Mouse (Mus musculus): ENCODE measurements around the gene Arrdc1.
A peak's percentile ranks its signal among the peaks of the same experiment; 100 is the strongest.
"Not testable (repeated sequence)": the region's sequence is repeated elsewhere in the genome, so short reads cannot be mapped to it uniquely, and the experiment has no call there.

Arrdc1 gene

DNA sequence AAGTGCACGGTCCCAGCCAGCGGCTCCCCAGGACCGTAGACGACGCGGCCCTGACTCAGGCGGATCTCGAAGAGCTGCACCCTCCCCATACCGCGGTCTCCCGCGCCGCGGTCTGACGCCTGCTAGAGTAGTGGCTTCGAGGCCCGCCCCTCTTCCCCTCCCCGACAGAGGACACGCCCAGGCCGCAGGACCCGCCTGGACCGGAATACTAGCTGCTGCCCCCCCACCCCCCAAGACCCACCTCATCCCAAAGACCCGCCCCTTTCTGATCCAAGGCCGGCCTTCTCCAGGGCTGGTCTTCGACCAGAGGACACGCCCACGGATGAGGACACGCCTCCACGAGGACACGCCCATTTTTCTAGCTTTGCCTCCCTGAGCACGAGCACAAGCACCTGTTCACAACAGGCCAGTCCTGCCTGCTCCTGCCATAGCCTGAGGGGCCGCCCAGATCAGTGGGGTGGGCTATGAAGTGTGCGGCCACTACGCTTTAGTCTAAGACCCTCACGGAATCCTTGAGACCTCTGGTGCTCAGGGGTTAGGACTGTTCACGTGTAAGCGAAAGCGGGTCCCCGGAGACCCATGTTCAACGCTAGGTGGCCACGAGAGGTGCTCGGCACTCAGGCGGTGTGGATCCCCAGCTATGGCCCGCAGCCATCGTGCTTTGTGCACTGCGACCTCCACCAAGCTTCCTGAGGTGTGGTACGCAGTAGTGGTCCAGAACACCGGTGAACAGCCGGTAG is at the start of gene Arrdc1:
TSS of gene Arrdc1 (minus strand) at position 196 of the 740 bp plus-strand sequence.
- peak; percentile 50 to 65 for DNase-seq (ENCODE audit: low spot score in 2 of 2)

- no peak for DNase-seq (ENCODE audit: low spot score in 2 of 2)
These were observed 41.9 kb upstream of the Arrdc1 start for GRCm38 (mm10) chr2:24976960-24977359.

- DNase-seq (ENCODE audit: low spot score in 2 of 2): peak; percentile 19 to 55
These were observed 40.7 kb upstream of the Arrdc1 start, which contains the start of gene Pnpla7 for GRCm38 (mm10) chr2:24975704-24976297. Gene Pnpla7 (plus strand): TSS chr2:24976033.

- peak; percentile 85 to 94 for DNase-seq (ENCODE audit: low spot score in 2 of 2)
These were observed 40.1 kb upstream of the Arrdc1 start, which contains the start of gene Mrpl41 for GRCm38 (mm10) chr2:24974906-24975703. Gene Mrpl41 (minus strand): TSS chr2:24975098.

GRCm38 (mm10) chr2:24974452-24974851 is 39.4 kb upstream of the Arrdc1 start:
- peak in 1 of 2 experiments; percentile 15 for DNase-seq (ENCODE audit: low spot score in 2 of 2)

DNA sequence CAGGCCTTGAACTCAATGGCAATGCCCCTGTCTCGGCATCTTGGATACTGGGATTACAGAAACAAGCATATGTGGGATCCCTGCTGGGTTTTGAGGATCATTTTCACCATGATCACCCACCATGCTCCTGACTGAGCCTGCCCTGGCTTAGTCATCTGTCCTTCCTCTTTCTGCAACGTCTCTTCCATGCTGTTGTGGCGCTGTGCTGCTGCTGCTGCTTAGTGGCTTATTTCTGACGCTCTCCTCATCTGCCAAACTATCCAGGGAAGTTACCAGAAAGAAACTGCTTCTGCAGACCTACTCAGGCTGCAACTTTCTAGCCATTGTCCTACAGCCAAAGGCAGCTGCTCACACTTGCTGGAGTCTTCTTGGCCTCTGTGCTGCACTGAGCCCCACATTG is 35.3 kb upstream of the Arrdc1 start:
- DNase-seq (ENCODE audit: low spot score in 2 of 2): no peak

DNA sequence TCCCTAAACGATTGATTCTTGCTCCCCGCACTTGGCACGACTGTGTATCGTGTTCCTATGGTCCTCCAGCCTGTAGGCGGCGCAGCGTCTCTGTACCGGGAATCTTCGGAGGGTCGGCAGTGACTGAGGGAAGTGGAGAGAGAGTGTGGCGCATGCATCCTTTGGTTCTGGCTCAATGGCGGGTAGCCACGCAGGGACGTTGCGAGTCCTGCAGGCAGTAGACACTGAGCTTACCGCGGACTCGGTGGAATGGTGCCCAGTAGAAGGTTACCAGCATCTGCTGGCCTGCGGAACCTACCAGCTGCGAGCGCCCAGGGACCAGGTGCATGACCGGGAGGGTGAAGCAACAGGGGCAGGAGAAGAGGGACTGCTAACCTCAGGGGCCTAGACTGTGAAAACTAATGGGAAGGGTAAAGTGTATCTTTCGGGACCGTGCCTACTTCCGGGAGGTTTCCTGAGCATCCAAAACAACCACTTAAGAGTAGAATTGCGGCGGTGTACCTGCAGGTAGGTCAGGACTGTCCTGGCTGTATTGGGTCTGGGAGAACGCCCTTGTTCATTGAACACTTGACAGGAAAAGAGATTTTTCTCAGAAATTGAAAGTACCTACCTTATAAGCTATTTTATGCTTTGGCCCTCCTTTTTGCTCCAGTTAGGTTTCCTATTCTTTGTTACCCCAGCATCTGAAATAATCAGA is 27.4 kb upstream of the Arrdc1 start, which contains the start of gene Dph7:
TSS of gene Dph7 (plus strand) at position 97 of the 697 bp plus-strand sequence.
- peak; percentile 79 to 88 for DNase-seq (ENCODE audit: low spot score in 2 of 2)

- no peak for DNase-seq (ENCODE audit: low spot score in 2 of 2)
These were observed 25.9 kb upstream of the Arrdc1 start for GRCm38 (mm10) chr2:24960910-24961309.

- DNase-seq (ENCODE audit: low spot score in 2 of 2): no peak
These were observed 17.5 kb upstream of the Arrdc1 start for GRCm38 (mm10) chr2:24952537-24953055.

GRCm38 (mm10) chr2:24950189-24950535 is 15.1 kb upstream of the Arrdc1 start:
- DNase-seq (ENCODE audit: low spot score in 2 of 2): no peak

DNA sequence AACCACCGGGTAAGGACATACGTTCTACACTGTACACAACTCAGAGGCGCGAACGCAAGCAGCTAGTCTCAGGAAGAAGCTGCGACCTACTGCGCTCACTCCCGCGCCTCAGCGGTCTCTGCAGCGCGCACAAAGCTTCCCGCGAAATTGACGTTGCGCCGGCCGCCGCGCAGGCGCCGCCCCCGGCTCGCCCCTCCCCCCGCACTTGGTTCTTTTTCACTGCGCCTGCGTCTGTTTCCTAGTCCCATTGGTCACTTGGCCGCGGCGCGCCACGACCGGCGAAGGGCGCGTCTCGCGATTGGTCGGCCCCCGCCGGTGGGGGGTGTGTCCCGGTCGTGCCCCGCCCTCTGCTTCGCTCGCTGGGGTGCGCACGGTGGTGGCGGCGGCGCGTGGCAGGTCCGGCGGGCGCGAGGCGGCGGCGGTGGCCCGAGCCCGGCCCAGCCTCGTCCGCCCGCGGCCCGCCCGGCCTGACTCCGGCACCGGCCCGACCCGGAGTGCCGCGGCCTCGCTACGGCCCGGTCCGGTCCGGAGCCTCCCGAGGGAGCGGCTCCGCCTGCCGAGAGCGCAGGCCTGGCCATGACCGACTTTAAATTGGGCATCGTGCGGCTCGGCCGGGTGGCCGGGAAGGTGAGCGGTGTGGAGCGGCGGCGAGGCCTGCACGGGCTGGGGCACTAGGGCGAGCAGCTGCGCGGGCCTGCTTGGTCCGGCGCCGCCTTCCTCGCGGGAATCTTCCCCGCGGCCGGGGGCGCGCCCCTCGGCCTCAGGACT is 14.6 kb upstream of the Arrdc1 start, which contains the start of gene Zmynd19:
TSS of gene Zmynd19 (plus strand) at position 372 of the 768 bp plus-strand sequence.
- peak; percentile 97 for DNase-seq (ENCODE audit: low spot score in 2 of 2)

GRCm38 (mm10) chr2:24944304-24944703 is 9.3 kb upstream of the Arrdc1 start:
- not testable (repeated sequence) for DNase-seq (ENCODE audit: low spot score in 2 of 2)

DNA sequence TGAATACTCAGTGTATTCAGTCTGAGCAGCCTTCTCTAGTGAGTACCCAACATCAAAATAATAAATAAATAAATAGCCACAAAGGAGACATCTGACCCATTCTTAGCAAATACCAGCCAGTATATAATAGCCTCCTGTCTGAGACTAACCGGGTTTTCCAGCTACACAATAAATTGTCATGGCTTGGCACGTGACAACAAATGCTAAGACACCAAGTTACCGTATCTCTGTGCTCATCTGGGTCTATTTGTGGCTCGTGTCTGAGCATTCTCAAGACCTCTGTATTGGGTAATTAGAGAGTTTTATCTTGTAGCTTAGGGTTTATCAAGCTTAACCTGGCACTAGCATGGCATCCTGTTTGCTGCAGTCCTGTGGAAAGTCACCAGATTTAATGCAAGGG is 7.0 kb upstream of the Arrdc1 start:
- DNase-seq (ENCODE audit: low spot score in 2 of 2): no peak

- DNase-seq (ENCODE audit: low spot score in 2 of 2): no peak
These were observed 550 bp downstream of the Arrdc1 start for GRCm38 (mm10) chr2:24934441-24934963.

DNA sequence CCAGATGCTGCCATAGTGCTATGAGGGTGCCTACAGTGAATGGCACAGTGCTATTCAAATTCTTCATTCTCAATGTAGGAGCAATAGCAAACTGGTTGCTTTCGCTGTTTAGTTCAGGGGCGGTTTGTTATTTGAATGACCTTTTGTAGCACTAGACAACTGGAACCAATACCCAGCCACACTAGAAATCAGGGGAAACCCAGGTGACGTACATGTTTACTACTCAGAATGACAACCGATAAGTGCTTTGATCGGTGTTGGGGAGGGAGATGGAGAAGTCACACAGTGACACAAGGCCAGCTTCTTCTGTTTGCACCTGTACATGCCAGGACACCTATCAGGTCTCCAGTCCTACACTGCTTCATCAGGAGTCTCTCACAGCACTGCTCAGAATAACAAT is 5.5 kb downstream of the Arrdc1 start:
- DNase-seq (ENCODE audit: low spot score in 2 of 2): no peak

DNA sequence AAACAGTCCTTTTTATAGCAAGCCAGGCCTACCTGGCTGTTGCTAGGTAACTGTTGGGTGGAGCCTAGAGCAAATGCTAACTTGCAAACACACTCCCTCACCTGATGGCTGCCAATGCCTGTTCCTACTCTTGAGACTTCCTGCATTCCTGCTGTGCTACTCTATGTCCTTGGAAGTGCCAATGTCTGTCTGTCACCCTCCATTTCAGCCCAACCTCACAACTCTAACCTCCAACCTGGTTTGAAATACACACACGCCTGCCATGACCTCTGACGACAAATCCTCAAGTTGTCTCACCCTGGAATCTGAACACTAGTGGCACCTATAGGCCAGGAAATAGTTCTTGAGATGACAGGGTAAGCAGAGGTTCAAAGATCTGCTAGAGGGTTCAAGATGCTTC is 5.9 kb downstream of the Arrdc1 start:
- DNase-seq (ENCODE audit: low spot score in 2 of 2): no peak

DNA sequence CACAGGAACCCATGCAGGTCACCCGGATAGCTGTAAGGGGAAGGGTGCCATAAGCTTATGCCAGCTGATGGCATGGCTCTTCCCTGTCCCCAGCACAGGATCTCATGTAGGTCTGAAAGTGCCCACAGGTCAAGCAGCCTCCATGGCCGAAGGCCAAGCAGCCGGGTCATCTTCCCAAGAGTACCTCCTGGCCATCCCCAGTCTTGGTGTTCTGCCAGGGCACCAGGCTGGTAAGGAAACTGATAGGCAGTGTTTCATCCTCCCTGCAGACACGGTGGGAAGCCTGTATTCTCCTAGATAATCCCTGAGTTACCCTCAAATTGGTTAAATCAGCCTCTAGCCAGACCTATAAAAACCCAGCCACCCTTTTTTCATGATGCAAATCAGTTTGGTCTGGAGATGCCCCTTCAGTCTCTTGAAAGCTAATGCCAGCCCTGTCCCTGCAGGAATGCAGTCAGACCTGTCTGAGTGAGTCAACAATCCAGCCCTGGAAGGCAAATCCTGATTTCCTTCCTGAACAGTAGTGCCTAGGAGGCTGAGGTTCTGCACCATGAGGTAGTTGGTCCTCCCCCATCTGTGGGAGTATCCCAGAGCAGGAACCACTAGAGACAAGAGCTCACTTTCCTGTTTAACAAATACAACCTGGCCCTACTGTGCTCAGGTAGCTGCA is 7.1 kb downstream of the Arrdc1 start:
- DNase-seq (ENCODE audit: low spot score in 2 of 2): no peak

DNA sequence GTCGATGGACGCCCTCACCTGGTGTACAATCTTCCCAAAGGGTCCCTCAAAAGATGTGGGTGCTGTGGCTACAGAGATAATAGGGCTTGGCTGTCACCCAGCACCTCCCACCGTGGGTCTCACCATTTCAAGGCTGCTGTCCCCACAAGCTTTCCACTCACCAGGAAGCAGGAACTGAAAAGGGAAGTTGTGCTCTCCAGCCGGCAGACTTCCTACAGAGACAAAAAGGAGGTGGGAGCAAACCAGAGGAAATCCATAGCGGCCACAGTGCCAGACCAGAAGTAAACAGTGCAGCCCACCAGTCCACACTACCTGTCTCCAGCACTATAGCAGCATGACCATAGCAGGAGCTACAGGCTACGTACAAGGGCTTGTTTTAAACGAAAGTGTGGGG is 8.1 kb downstream of the Arrdc1 start:
- no peak for DNase-seq (ENCODE audit: low spot score in 2 of 2)

- DNase-seq (ENCODE audit: low spot score in 2 of 2): no peak
These were observed 8.6 kb downstream of the Arrdc1 start for GRCm38 (mm10) chr2:24926345-24926964.

All from frontal cortex, postnatal 25 days (tissue).